Mouse (Mus musculus) cerebellum, adult 9-11 months (tissue): ENCODE data around the gene Zbtb8b.
"Not testable (repeated sequence)": the region's sequence is repeated elsewhere in the genome, so short reads cannot be mapped to it uniquely, and the experiment has no call there.

Experiments
- DNase-seq: peaks from one replicate; pipeline ENCODE4 v3.0.0; 2022

Zbtb8b gene

GRCm38 (mm10) chr4:129415892-129416291 lies 24.8 kb downstream of the Zbtb8b start:
- no peak for DNase-seq

- DNase-seq, result no peak
Measured at GRCm38 (mm10) chr4:129410991-129411390, 29.7 kb downstream of the Zbtb8b start.

GRCm38 (mm10) chr4:129410532-129410931 lies 30.1 kb downstream of the Zbtb8b start:
- DNase-seq, result not testable (repeated sequence)

- DNase-seq, result peak; percentile 28
Measured at GRCm38 (mm10) chr4:129406447-129406846, 34.2 kb downstream of the Zbtb8b start.

- no peak for DNase-seq
Measured at GRCm38 (mm10) chr4:129399813-129400212, 40.8 kb downstream of the Zbtb8b start.

GRCm38 (mm10) chr4:129396960-129397359 lies 43.7 kb downstream of the Zbtb8b start:
- DNase-seq, result no peak

- DNase-seq, result no peak
Measured at GRCm38 (mm10) chr4:129394089-129394870, 46.4 kb downstream of the Zbtb8b start.

- no peak for DNase-seq
Measured at GRCm38 (mm10) chr4:129390936-129391557, 49.6 kb downstream of the Zbtb8b start.

GRCm38 (mm10) chr4:129390216-129390743 lies 50.4 kb downstream of the Zbtb8b start:
- DNase-seq, result no peak

GRCm38 (mm10) chr4:129388404-129388803 lies 52.2 kb downstream of the Zbtb8b start:
- DNase-seq, result no peak

GRCm38 (mm10) chr4:129386989-129387388 lies 53.7 kb downstream of the Zbtb8b start:
- DNase-seq, result no peak

GRCm38 (mm10) chr4:129386269-129386946 lies 54.2 kb downstream of the Zbtb8b start:
- no peak for DNase-seq

- DNase-seq, result no peak
Measured at GRCm38 (mm10) chr4:129385685-129386084, 55.0 kb downstream of the Zbtb8b start.

- DNase-seq, result no peak
Measured at GRCm38 (mm10) chr4:129384440-129384839, 56.2 kb downstream of the Zbtb8b start.

GRCm38 (mm10) chr4:129383586-129383985 lies 57.1 kb downstream of the Zbtb8b start:
- no peak for DNase-seq

GRCm38 (mm10) chr4:129382488-129382887 lies 58.2 kb downstream of the Zbtb8b start:
- no peak for DNase-seq

- DNase-seq, result no peak
Measured at GRCm38 (mm10) chr4:129382029-129382428, 58.6 kb downstream of the Zbtb8b start.

- no peak for DNase-seq
Measured at GRCm38 (mm10) chr4:129381148-129381547, 59.5 kb downstream of the Zbtb8b start.

GRCm38 (mm10) chr4:129379805-129380204 lies 60.8 kb downstream of the Zbtb8b start:
- DNase-seq, result no peak

GRCm38 (mm10) chr4:129377601-129378390 lies 62.9 kb downstream of the Zbtb8b start, which contains the start of gene Zbtb8a:
TSS of gene Zbtb8a (minus strand) at chr4:129378116.
- DNase-seq, result peak; percentile 60

- peak; percentile 55 for DNase-seq
Measured at GRCm38 (mm10) chr4:129376961-129377545, 63.6 kb downstream of the Zbtb8b start.

GRCm38 (mm10) chr4:129375821-129376220 lies 64.8 kb downstream of the Zbtb8b start:
- DNase-seq, result peak; percentile 26
